Mouse (Mus musculus): Measurements from ENCODE around the gene St8sia2.

DNA sequence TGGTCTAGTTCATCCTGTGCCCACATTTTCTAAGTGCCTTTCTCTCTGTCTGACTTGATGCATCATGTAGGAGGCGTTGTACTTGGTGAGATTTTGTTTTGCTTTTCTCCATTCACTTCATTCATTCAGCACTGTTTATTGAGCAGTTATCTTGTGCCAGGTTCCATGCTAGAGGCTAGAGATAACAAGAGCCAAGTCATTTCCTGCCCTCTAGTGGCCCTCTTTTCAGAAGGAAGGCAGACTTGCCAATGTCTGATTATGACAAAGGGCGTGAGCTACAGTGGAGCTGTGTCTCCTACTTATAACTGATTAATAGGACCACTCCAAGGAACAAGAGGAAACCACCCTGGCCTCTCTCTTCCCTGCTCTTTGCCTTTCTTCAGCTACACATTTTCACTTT is 3.1 kb upstream of the St8sia2 start:
- no peak for TF ChIP-seq CTCF (IDR thresholded peaks at IDR 0.05; ENCODE audit: control insufficient read depth, insufficient read depth, insufficient replicate concordance, low read depth, low read length)
- TF ChIP-seq POLR2A (IDR thresholded peaks at IDR 0.05; ENCODE audit: control insufficient read depth, low read depth, low read length): no peak

Data from testis, adult 2 months (tissue).